Mouse (Mus musculus): ENCODE measurements around the gene Hspb9. TPM values are rescaled to one million over a fixed set of nuclear protein-coding genes. Genes with fewer than 3 reads are reported as not detected.

The Hspb9 gene
- total RNA-seq, 2 experiments from 2014 or later, result not detected

GRCm38 (mm10) chr11:100705095-100705747 lies 8.4 kb upstream of the Hspb9 start:
- no peak for DNase-seq

- DNase-seq, result no peak
Observed at GRCm38 (mm10) chr11:100709201-100709810, 4.3 kb upstream of the Hspb9 start.

GRCm38 (mm10) chr11:100710528-100710927 lies 3.1 kb upstream of the Hspb9 start:
- DNase-seq, result no peak

- no peak for DNase-seq
Observed at GRCm38 (mm10) chr11:100710977-100711376, 2.7 kb upstream of the Hspb9 start.

- DNase-seq, result peak; percentile 82 to 85
Observed at GRCm38 (mm10) chr11:100711783-100712615, 1.7 kb upstream of the Hspb9 start, which contains the start of gene Kat2a. Kat2a (minus strand) TSS chr11:100712465.

GRCm38 (mm10) chr11:100713174-100713573 lies 476 bp upstream of the Hspb9 start:
- DNase-seq, result no peak

GRCm38 (mm10) chr11:100714534-100714915 lies 875 bp downstream of the Hspb9 start:
- DNase-seq, result peak; percentile 68 to 74

GRCm38 (mm10) chr11:100714948-100715347 lies 1.3 kb downstream of the Hspb9 start:
- DNase-seq, result no peak

- DNase-seq, result no peak
Observed at GRCm38 (mm10) chr11:100716649-100717048, 3.0 kb downstream of the Hspb9 start.

GRCm38 (mm10) chr11:100718462-100718861 lies 4.8 kb downstream of the Hspb9 start:
- no peak for DNase-seq

GRCm38 (mm10) chr11:100718866-100719265 lies 5.2 kb downstream of the Hspb9 start:
- no peak for DNase-seq

- no peak for DNase-seq
Observed at GRCm38 (mm10) chr11:100719312-100719711, 5.7 kb downstream of the Hspb9 start.

- DNase-seq, result no peak
Observed at GRCm38 (mm10) chr11:100719893-100720292, 6.2 kb downstream of the Hspb9 start.

GRCm38 (mm10) chr11:100720345-100720744 lies 6.7 kb downstream of the Hspb9 start:
- no peak for DNase-seq

- DNase-seq, result no peak
Observed at GRCm38 (mm10) chr11:100721254-100721653, 7.6 kb downstream of the Hspb9 start.

GRCm38 (mm10) chr11:100721776-100722492 lies 8.3 kb downstream of the Hspb9 start:
- DNase-seq, result no peak

- DNase-seq, result no peak
Observed at GRCm38 (mm10) chr11:100722493-100723028, 8.9 kb downstream of the Hspb9 start.

GRCm38 (mm10) chr11:100724919-100725512 lies 11.4 kb downstream of the Hspb9 start:
- no peak for DNase-seq

GRCm38 (mm10) chr11:100727201-100727600 lies 13.6 kb downstream of the Hspb9 start:
- no peak for DNase-seq

- no peak for DNase-seq
Observed at GRCm38 (mm10) chr11:100728601-100729000, 15.0 kb downstream of the Hspb9 start.

- no peak for DNase-seq
Observed at GRCm38 (mm10) chr11:100729976-100730375, 16.3 kb downstream of the Hspb9 start.

All from layer of hippocampus, postnatal 36 days (tissue).